Mouse (Mus musculus) lung, adult 2 months (tissue): ENCODE results near the gene Rnf6.
"Not testable (repeated sequence)": the region's sequence is repeated elsewhere in the genome, so short reads cannot be mapped to it uniquely, and the experiment has no call there.

Experiments
- CTCF ChIP-seq: fragments of 200-500 bp; IDR thresholded peaks from 2 replicates; pipeline ENCODE4 v1.5.1; 2011; ENCODE audit warnings: mild to moderate bottlenecking, low read length, control low read depth; ENCODE audit not compliant: insufficient read depth
- POLR2A ChIP-seq: fragments of 200-500 bp; IDR thresholded peaks from 2 replicates; pipeline ENCODE4 v1.6.1; 2011; ENCODE audit warnings: low read depth, mild to moderate bottlenecking, control low read depth, low read length, borderline replicate concordance; ENCODE audit errors: extremely low read depth

DNA sequence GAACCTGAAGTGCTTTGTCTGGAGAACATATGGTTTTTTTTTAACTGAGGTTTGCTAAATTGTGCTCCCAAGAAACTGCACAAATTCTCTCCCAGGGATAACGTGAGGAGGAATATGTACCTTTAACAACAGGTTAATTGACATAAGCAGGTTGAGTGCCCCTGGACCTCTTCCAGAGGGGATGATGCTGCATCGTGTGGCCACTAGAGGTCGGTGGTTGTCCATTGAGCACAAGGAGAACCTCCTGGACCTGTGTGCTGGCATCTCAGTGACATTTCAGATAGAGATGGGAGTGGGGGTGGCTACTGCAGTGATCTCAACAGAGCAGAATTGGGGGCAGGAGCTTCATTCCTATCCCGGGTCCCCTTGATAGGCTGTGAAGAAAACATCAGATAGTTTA, 48.6 kb downstream of the Rnf6 start:
- TF ChIP-seq CTCF: peak; percentile 53
- TF ChIP-seq POLR2A: not testable (repeated sequence)
